In the genomic region with DNA sequence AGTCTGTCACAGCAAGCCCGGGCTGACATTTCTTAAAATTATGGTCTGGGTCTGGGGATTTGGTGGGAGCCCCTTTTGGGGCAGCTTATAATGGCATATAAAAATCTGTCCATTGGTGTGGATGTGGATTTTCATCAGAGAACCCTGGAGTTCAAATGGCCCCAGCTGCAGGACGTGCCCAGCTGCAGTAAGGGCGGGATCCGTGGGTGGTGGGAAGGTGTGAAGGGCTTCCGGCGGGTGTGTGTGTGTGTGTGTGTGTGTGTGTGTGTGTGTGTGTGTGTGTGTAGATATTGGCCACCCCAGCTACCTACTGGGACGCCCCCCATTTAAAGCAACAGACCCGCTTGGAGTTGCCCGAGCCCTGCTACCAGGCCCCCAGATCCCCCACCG, we compare ENCODE assay signal across 8 mouse cellular contexts. TPM values are rescaled to one million over a fixed set of nuclear protein-coding genes. Genes with fewer than 3 reads are reported as not detected.
DNase-seq lines count a peak whose midpoint lies in the region; ATAC-seq and TF ChIP-seq lines count a peak whose summit lies in the region.

No protein-coding gene starts in this region.

- peak overlapping the region; percentile 78 for H3K4me2 ChIP-seq in liver, embryonic 13.5 days
- H3K4me2 ChIP-seq in stomach, postnatal 0 days (replicated peaks; ENCODE audit: low read depth) = peak overlapping the region; percentile 91

- no peak for TF ChIP-seq EP300 in stomach, postnatal 0 days (optimal IDR thresholded peaks at IDR 0.05)

- no peak for TF ChIP-seq POLR2A in cerebellum, adult 2 months (IDR thresholded peaks at IDR 0.05; ENCODE audit: borderline replicate concordance, insufficient read depth, low read length)
- TF ChIP-seq POLR2A in spleen, adult 2 months (IDR thresholded peaks at IDR 0.05; ENCODE audit: low read depth, low read length) = no peak

- peaks cover 3% of the 10 kb centered on the region; the same call in 1 of the 2 replicates for H3K27me3 ChIP-seq in cerebellum, adult 2 months (ENCODE audit: control insufficient read depth, insufficient read depth, low read length)
- peaks cover 11% of the 10 kb centered on the region for H3K27me3 ChIP-seq in spleen, adult 2 months (ENCODE audit: control insufficient read depth, insufficient read depth, low read length)
- peaks cover 95% of the 10 kb centered on the region for H3K27me3 ChIP-seq in liver, embryonic 13.5 days
- H3K27me3 ChIP-seq in stomach, postnatal 0 days (ENCODE audit: control insufficient read depth, insufficient read depth, low read length) = no peaks in the 10 kb centered on the region

- DNase-seq in cerebellum, adult 2 months = no peak
- DNase-seq in cerebellum, adult 11-12 months = no peak
- peak in 1 of 2 experiments; percentile 36 for DNase-seq in spleen, adult 2 months (ENCODE audit: low read depth in 1 of 2, low spot score in 2 of 2)
- DNase-seq in spleen, postnatal 14 days (ENCODE audit: low spot score in 2 of 2) = no peak
- DNase-seq in liver, embryonic 13.5 days = no peak
- no peak for DNase-seq in stomach, postnatal 0 days (ENCODE audit: low spot score)
- no peak for DNase-seq in cerebellum, adult 18-20 months
- DNase-seq in cerebellum, postnatal 36 days = no peak

- no peak for TF ChIP-seq CTCF in cerebellum, adult 2 months (IDR thresholded peaks at IDR 0.05; ENCODE audit: borderline replicate concordance, insufficient read depth, low read depth, low read length)
- TF ChIP-seq CTCF in spleen, adult 2 months (IDR thresholded peaks at IDR 0.05; ENCODE audit: extremely low read depth, insufficient read depth, insufficient read length, insufficient replicate concordance) = no peak
- no peak for TF ChIP-seq CTCF in stomach, postnatal 0 days (IDR thresholded peaks at IDR 0.05; ENCODE audit: low read depth)

- peak overlapping the region; percentile 33; the same call in 1 of the 2 replicates for H3K9ac ChIP-seq in liver, embryonic 13.5 days
- H3K9ac ChIP-seq in stomach, postnatal 0 days (ENCODE audit: low read length) = peak overlapping the region; percentile 82

- no peak for ATAC-seq in liver, embryonic 13.5 days (ENCODE audit: low read depth)
- ATAC-seq in stomach, postnatal 0 days (ENCODE audit: low FRiP score, low TSS enrichment) = peak; percentile 2

- H3K4me1 ChIP-seq in cerebellum, adult 2 months (ENCODE audit: control insufficient read depth, insufficient read depth, low read length) = peaks cover 2% of the 10 kb centered on the region; the same call in 1 of the 2 replicates
- H3K4me1 ChIP-seq in spleen, adult 2 months (ENCODE audit: control insufficient read depth, insufficient read depth, insufficient read length) = peaks cover 18% of the 10 kb centered on the region
- peaks cover 29% of the 10 kb centered on the region for H3K4me1 ChIP-seq in liver, embryonic 13.5 days (replicated peaks)
- H3K4me1 ChIP-seq in stomach, postnatal 0 days (replicated peaks; ENCODE audit: control insufficient read depth, insufficient read depth) = peaks cover 11% of the 10 kb centered on the region; the same call in 1 of the 2 replicates

- no peaks in the 10 kb centered on the region for H3K36me3 ChIP-seq in spleen, adult 2 months (ENCODE audit: control insufficient read depth, insufficient read depth, low read length)
- H3K36me3 ChIP-seq in liver, embryonic 13.5 days = no peaks in the 10 kb centered on the region
- H3K36me3 ChIP-seq in stomach, postnatal 0 days (ENCODE audit: control insufficient read depth, insufficient read depth, low read length) = no peaks in the 10 kb centered on the region

- H3K27ac ChIP-seq in cerebellum, adult 2 months (ENCODE audit: insufficient read depth, low read length) = no peak overlapping the region; the same call in 1 of the 2 replicates
- peak overlapping the region; percentile 69 for H3K27ac ChIP-seq in spleen, adult 2 months (ENCODE audit: insufficient read depth, low read length)
- H3K27ac ChIP-seq in liver, embryonic 13.5 days = peak overlapping the region; percentile 84
- peak overlapping the region; percentile 98 for H3K27ac ChIP-seq in stomach, postnatal 0 days (replicated peaks)

- peak overlapping the region; percentile 69 for H3K4me3 ChIP-seq in cerebellum, adult 2 months (replicated peaks; ENCODE audit: insufficient read depth, low read depth, low read length)
- H3K4me3 ChIP-seq in spleen, adult 2 months (ENCODE audit: extremely low read depth, insufficient read depth, insufficient read length) = peak overlapping the region; percentile 62
- H3K4me3 ChIP-seq in liver, embryonic 13.5 days (replicated peaks) = peak overlapping the region; percentile 51
- H3K4me3 ChIP-seq in stomach, postnatal 0 days (ENCODE audit: low read depth, low read length) = peak overlapping the region; percentile 60

- no peaks in the 10 kb centered on the region for H3K9me3 ChIP-seq in liver, embryonic 13.5 days (replicated peaks)
- H3K9me3 ChIP-seq in stomach, postnatal 0 days (ENCODE audit: control insufficient read depth, low read length) = no peaks in the 10 kb centered on the region

- 28% methylated on average over 10 of the region's 10 CpGs for WGBS in cerebellum, adult 2 months
- 3% methylated on average over 10 of the region's 10 CpGs for WGBS in spleen, adult 2 months
- WGBS in liver, embryonic 13.5 days (ENCODE audit: insufficient replicate concordance) = 5% methylated on average over 9 of the region's 10 CpGs
- 3% methylated on average over 10 of the region's 10 CpGs for WGBS in stomach, postnatal 0 days

RNA-seq across cellular contexts. Expression of a gene that starts 1.2 kb away (rescaled TPM):
- polyA plus RNA-seq in cerebellum, adult 2 months (2012; rRNA removed) = 213 and 257 TPM in 2 replicates
- 106 and 113 TPM in 2 replicates for polyA plus RNA-seq in spleen, adult 2 months (2012; rRNA removed)
- polyA plus RNA-seq in liver, embryonic 13.5 days (2015; fragmentation: Nextera tagmentation; extraction: Ambion mirVana) = 98.7 and 122 TPM in 2 replicates
- polyA plus RNA-seq in stomach, postnatal 0 days (2015; fragmentation: Nextera tagmentation; extraction: Ambion mirVana) = 315 and 330 TPM in 2 replicates
